Mouse (Mus musculus) liver, postnatal 0 days (tissue): ENCODE measurements around the gene Pdia5.

Experiments
- CTCF ChIP-seq: sonication (generic); IDR thresholded peaks from 2 replicates; pipeline ENCODE4 v1.5.1; 2016; ENCODE audit warnings: antibody characterized with exemption, low read depth
- EP300 ChIP-seq: IDR thresholded peaks from 2 replicates; pipeline ENCODE4 v1.6.1; 2016; ENCODE audit warnings: antibody characterized with exemption, low read depth, mild to moderate bottlenecking

GRCm38 (mm10) chr16:35487776-35488175, 2.9 kb downstream of the Pdia5 start:
- no peak for TF ChIP-seq CTCF
- TF ChIP-seq EP300, result no peak
